Mouse (Mus musculus) lung, postnatal 0 days (tissue): ENCODE results near the gene Bnipl. TPM values are rescaled to one million over a fixed set of nuclear protein-coding genes. Genes with fewer than 3 reads are reported as not detected.

Source experiments
- ATAC-seq: fragments of 200-750 bp; cut with Nextera tagmentation; 2 replicates; pipeline ENCODE4 v1.8.0; 2017; ENCODE audit warnings: moderate library complexity
- DNase-seq: peaks from one replicate; pipeline ENCODE4 v3.0.0-alpha.2; 2016; ENCODE audit warnings: low spot score
- H3K27ac ChIP-seq: fragments of 300-500 bp; sonication (generic); 2 replicates; pipeline ENCODE4 v1.5.1; 2014; ENCODE audit warnings: antibody characterized with exemption, mild to moderate bottlenecking, low read length, mixed read lengths
- H3K27me3 ChIP-seq: fragments of 300-500 bp; sonication (generic); replicated peaks from 2 replicates; pipeline ENCODE4 v1.6.1; 2014; ENCODE audit warnings: low read length, mixed read lengths; ENCODE audit not compliant: insufficient read depth
- H3K36me3 ChIP-seq: fragments of 300-500 bp; sonication (generic); 2 replicates; pipeline ENCODE4 v1.6.1; 2014; ENCODE audit warnings: low read length, mixed read lengths; ENCODE audit not compliant: insufficient read depth
- H3K4me1 ChIP-seq: fragments of 300-500 bp; sonication (generic); 2 replicates; pipeline ENCODE4 v1.6.1; 2014; ENCODE audit warnings: antibody characterized with exemption, low read depth, low read length, mixed read lengths; ENCODE audit not compliant: insufficient read depth
- H3K4me2 ChIP-seq: fragments of 300-500 bp; sonication (generic); replicated peaks from 2 replicates; pipeline ENCODE4 v1.6.1; 2014; ENCODE audit warnings: low read depth, mild to moderate bottlenecking, low read length, moderate library complexity, mixed read lengths
- H3K4me3 ChIP-seq: fragments of 300-500 bp; sonication (generic); 2 replicates; pipeline ENCODE4 v1.5.1; 2014; ENCODE audit warnings: low read depth, low read length
- H3K9ac ChIP-seq: fragments of 300-500 bp; sonication (generic); replicated peaks from 2 replicates; pipeline ENCODE4 v1.6.1; 2014; ENCODE audit warnings: low read depth, mild to moderate bottlenecking
- H3K9me3 ChIP-seq: fragments of 300-500 bp; sonication (generic); 2 replicates; pipeline ENCODE4 v1.6.1; 2016; ENCODE audit warnings: low read length, mixed read lengths
- CTCF ChIP-seq: IDR thresholded peaks from 2 replicates; pipeline ENCODE4 v1.5.1; 2016; ENCODE audit warnings: antibody characterized with exemption, mild to moderate bottlenecking
- EP300 ChIP-seq: IDR thresholded peaks from 2 replicates; pipeline ENCODE4 v1.6.1; 2016; ENCODE audit warnings: antibody characterized with exemption, mild to moderate bottlenecking, control low read depth
- WGBS: fragments of 180-500 bp; shearing (Covaris S2); extraction: QIAGEN DNeasy Blood & Tissue Kit; methylation state at CpG from one replicate; pipeline ENCODE4 v1.1.7; 2014; 5-methylcytosine and 5-hydroxymethylcytosine counted together
- polyA plus RNA-seq: library from polyadenylated mRNA; unstranded; fragments of >200 nt; fragmentation: Nextera tagmentation; extraction: Ambion mirVana; gene quantifications from 2 replicates; pipeline ENCODE4 v1.2.1, GENCODE M21; 2015

Bnipl gene
- polyA plus RNA-seq, 1 experiment from 2014 or later, result 2.5 TPM

GRCm38 (mm10) chr3:95293537-95293936 lies 42.5 kb upstream of the Bnipl start:
- 49% methylated on average over 11 of the region's 11 CpGs for WGBS
- no peak overlapping the region for H3K9ac ChIP-seq
- H3K27me3 ChIP-seq, result no peaks in the 10 kb centered on the region
- peaks cover 26% of the 10 kb centered on the region; the same call in 1 of the 2 replicates for H3K36me3 ChIP-seq
- no peaks in the 10 kb centered on the region for H3K9me3 ChIP-seq
- no peak overlapping the region for H3K27ac ChIP-seq
- TF ChIP-seq CTCF (no peak), EP300 (no peak)
- ATAC-seq (peak; percentile 32), DNase-seq (peak; percentile 63)
- peaks cover 3% of the 10 kb centered on the region; the same call in 1 of the 2 replicates for H3K4me1 ChIP-seq
- H3K4me3 ChIP-seq, result no peak overlapping the region
- H3K4me2 ChIP-seq, result no peak overlapping the region

- TF ChIP-seq CTCF (no peak), EP300 (no peak)
- Histone ChIP-seq H3K27me3 (no peaks in the 10 kb centered on the region), H3K4me2 (no peak overlapping the region), H3K4me1 (peaks cover 3% of the 10 kb centered on the region; the same call in 1 of the 2 replicates), H3K9ac (no peak overlapping the region), H3K27ac (no peak overlapping the region), H3K9me3 (no peaks in the 10 kb centered on the region), H3K36me3 (peaks cover 31% of the 10 kb centered on the region; the same call in 1 of the 2 replicates), H3K4me3 (no peak overlapping the region)
- ATAC-seq, result no peak
- WGBS, result 90% methylated on average over 2 of the region's 2 CpGs
- DNase-seq, result no peak
Observed at GRCm38 (mm10) chr3:95292899-95293298, 41.9 kb upstream of the Bnipl start.

- peaks cover 36% of the 10 kb centered on the region; the same call in 1 of the 2 replicates for H3K36me3 ChIP-seq
- no peak overlapping the region for H3K9ac ChIP-seq
- H3K27me3 ChIP-seq, result no peaks in the 10 kb centered on the region
- no peak for ATAC-seq
- no peaks in the 10 kb centered on the region for H3K9me3 ChIP-seq
- H3K27ac ChIP-seq, result no peak overlapping the region
- DNase-seq, result no peak
- peaks cover 8% of the 10 kb centered on the region; the same call in 1 of the 2 replicates for H3K4me1 ChIP-seq
- TF ChIP-seq CTCF (no peak), EP300 (no peak)
- whole genome bisulfite sequencing, result 86% methylated on average over 4 of the region's 4 CpGs
- no peak overlapping the region for H3K4me2 ChIP-seq
- H3K4me3 ChIP-seq, result no peak overlapping the region
Observed at GRCm38 (mm10) chr3:95291041-95291440, 40.0 kb upstream of the Bnipl start.

GRCm38 (mm10) chr3:95290156-95290555 lies 39.2 kb upstream of the Bnipl start:
- peaks cover 36% of the 10 kb centered on the region; the same call in 1 of the 2 replicates for H3K36me3 ChIP-seq
- H3K27ac ChIP-seq, result no peak overlapping the region
- no peak for ATAC-seq
- H3K27me3 ChIP-seq, result no peaks in the 10 kb centered on the region
- TF ChIP-seq CTCF (no peak), EP300 (no peak)
- no peaks in the 10 kb centered on the region for H3K9me3 ChIP-seq
- no peak for DNase-seq
- H3K4me2 ChIP-seq, result no peak overlapping the region
- no peak overlapping the region for H3K9ac ChIP-seq
- WGBS, result 55% methylated on average over 6 of the region's 6 CpGs
- H3K4me1 ChIP-seq, result peaks cover 13% of the 10 kb centered on the region; the same call in 1 of the 2 replicates
- no peak overlapping the region for H3K4me3 ChIP-seq

GRCm38 (mm10) chr3:95289419-95289818 lies 38.4 kb upstream of the Bnipl start:
- no peak for DNase-seq
- no peak for ATAC-seq
- no peaks in the 10 kb centered on the region for H3K9me3 ChIP-seq
- H3K36me3 ChIP-seq, result peaks cover 30% of the 10 kb centered on the region; the same call in 1 of the 2 replicates
- no peak overlapping the region for H3K9ac ChIP-seq
- no peak overlapping the region for H3K4me3 ChIP-seq
- peaks cover 13% of the 10 kb centered on the region; the same call in 1 of the 2 replicates for H3K4me1 ChIP-seq
- WGBS, result 88% methylated on average over 4 of the region's 4 CpGs
- H3K27ac ChIP-seq, result no peak overlapping the region
- no peaks in the 10 kb centered on the region for H3K27me3 ChIP-seq
- no peak for TF ChIP-seq EP300
- TF ChIP-seq CTCF, result no peak
- no peak overlapping the region for H3K4me2 ChIP-seq

- no peak for TF ChIP-seq CTCF
- TF ChIP-seq EP300, result no peak
- H3K4me3 ChIP-seq, result no peak overlapping the region
- H3K27me3 ChIP-seq, result no peaks in the 10 kb centered on the region
- no peaks in the 10 kb centered on the region for H3K9me3 ChIP-seq
- no peak overlapping the region for H3K9ac ChIP-seq
- WGBS, result 88% methylated on average over 3 of the region's 3 CpGs
- no peak overlapping the region for H3K4me2 ChIP-seq
- H3K4me1 ChIP-seq, result peaks cover 19% of the 10 kb centered on the region; the same call in 1 of the 2 replicates
- ATAC-seq (no peak), DNase-seq (no peak)
- peaks cover 20% of the 10 kb centered on the region; the same call in 1 of the 2 replicates for H3K36me3 ChIP-seq
- H3K27ac ChIP-seq, result no peak overlapping the region
Observed at GRCm38 (mm10) chr3:95287541-95287940, 36.5 kb upstream of the Bnipl start.

- no peak overlapping the region for H3K9ac ChIP-seq
- 67% methylated on average over 7 of the region's 7 CpGs for WGBS
- TF ChIP-seq CTCF, result no peak
- peak; percentile 64 for TF ChIP-seq EP300
- H3K36me3 ChIP-seq, result peaks cover 20% of the 10 kb centered on the region; the same call in 1 of the 2 replicates
- H3K27ac ChIP-seq, result peak overlapping the region; percentile 35; the same call in 1 of the 2 replicates
- no peak overlapping the region for H3K4me2 ChIP-seq
- ATAC-seq, result no peak
- peaks cover 19% of the 10 kb centered on the region; the same call in 1 of the 2 replicates for H3K4me1 ChIP-seq
- H3K4me3 ChIP-seq, result no peak overlapping the region
- H3K9me3 ChIP-seq, result no peaks in the 10 kb centered on the region
- no peaks in the 10 kb centered on the region for H3K27me3 ChIP-seq
- peak; percentile 48 for DNase-seq
Observed at GRCm38 (mm10) chr3:95286510-95286909, 35.5 kb upstream of the Bnipl start.
